Mouse (Mus musculus): Measurements from ENCODE around the gene Psmd8. TPM values are rescaled to one million over a fixed set of nuclear protein-coding genes. Genes with fewer than 3 reads are reported as not detected.

Gene Psmd8
- total RNA-seq, 2 experiments from 2014 or later: 180 to 223 TPM

DNA sequence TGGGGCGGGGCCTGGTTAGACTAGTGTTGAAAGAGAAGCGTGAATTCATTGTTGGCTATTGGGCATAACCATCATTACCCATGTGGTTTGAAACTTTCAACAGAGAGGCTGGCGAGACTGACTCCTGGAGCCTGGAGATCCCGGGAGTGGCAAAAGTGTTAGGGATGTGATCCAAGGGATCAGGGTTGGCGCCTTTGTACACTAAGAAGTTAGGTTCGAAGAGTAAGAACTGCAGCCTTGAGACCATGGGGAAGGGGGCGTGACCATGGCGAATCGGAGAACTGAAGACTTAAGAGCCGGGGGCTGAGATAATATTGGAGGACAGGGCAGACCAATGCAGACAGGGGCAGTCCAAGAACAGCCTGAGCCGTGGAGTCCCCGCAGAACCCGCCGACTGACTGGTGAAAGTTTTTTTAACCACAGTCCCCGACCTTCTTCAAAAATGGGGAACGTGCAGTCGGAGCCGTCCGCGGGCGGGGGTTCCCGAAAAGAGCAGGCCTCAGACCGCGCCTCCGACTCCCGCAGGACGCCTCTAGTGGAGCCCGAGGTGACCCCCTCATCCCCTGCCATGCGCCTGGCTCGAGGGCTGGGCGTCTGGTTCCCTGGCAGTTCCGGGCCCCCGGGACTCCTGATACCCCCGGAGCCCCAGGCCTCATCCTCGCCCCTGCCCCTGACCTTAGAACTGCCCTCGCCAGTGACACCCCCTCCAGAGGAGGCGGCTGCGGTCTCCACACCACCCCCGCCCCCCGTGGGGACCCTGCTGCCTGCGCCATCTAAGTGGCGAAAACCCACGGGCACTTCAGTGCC lies 9.5 kb downstream of the Psmd8 start:
- peak in 1 of 2 experiments; percentile 18 for DNase-seq (ENCODE audit: low spot score in 2 of 2)

DNA sequence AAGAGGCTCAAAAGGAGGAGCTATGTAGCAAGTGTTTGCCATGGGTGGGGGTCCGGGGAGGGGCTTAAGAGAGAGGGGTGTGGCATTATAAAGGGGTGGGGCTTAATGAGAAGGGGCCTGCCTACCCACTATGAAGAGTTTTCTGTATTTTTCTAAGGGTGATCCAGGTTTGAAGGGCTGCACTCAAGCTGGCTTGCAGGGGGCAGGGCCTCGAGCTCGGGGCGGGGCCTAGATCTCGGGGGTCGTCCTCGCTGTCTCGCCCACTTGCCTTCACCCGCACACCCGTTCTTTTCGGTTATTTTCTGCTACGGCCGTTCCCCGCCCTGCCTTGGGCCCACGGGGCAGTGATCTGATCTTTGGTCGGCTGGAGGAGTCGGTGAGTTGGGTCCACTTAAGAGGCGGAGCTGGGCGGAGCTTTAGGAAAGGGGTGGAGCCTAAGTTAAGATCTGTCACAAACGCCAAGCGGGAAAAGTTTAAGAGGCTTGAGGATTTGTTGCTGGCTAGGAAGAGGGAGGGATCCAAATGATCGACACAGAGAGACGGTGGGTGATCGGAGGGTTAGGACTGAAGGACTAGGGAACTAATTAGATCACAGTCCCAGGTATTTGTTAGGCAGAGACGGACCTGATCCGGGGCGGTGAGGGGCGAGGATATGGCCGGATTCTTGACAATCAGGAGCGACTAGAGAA lies 10.3 kb downstream of the Psmd8 start, which contains the start of the genes Ggn and Spred3:
Ggn (plus strand) TSS at position 145 of the 689 bp plus-strand sequence.
Spred3 (minus strand) TSS at position 346 of the 689 bp plus-strand sequence.
- peak; percentile 73 to 74 for DNase-seq (ENCODE audit: low spot score in 2 of 2)

DNA sequence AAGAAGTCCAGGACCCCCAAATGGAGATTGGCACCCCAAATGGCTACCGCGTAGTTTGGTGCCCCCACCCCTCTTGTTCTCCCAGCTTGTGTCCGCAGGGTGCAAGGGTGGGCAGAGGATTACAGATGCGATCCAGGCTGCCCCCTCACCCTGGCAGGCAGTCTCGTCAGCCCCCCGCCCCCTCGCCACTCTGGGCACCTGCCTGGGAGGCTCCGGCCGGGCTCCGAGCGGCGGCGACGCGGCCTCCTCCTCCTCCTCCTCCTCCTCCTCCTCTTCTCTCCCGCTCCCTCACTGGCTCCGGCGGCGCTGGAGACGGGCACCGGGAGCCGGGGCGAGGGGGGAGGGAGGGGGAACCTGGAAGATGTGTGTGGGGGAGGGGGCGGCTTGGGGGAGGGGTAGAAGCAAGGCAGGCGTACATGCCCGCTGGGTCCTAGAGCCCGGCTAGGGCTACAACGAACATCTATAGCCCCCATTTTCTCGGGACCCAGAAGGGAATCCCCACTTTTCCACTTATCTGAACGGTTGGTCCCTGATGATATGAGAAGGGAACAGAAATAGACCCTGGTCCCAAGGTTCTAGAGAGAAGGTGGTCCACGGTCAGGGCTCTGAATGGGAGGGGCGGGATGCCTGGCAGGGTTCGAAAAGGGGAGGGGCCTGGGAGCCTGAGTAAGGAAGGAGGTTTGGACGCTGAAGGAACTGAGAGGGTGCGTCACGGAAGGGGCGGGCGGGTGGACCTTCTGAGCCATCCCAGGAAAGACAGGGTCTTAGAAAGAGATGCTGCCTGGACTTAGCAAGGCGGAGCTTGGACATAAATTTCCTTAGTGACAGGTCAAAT lies 11.1 kb downstream of the Psmd8 start:
- peak; percentile 66 to 75 for DNase-seq (ENCODE audit: low spot score in 2 of 2)

DNA sequence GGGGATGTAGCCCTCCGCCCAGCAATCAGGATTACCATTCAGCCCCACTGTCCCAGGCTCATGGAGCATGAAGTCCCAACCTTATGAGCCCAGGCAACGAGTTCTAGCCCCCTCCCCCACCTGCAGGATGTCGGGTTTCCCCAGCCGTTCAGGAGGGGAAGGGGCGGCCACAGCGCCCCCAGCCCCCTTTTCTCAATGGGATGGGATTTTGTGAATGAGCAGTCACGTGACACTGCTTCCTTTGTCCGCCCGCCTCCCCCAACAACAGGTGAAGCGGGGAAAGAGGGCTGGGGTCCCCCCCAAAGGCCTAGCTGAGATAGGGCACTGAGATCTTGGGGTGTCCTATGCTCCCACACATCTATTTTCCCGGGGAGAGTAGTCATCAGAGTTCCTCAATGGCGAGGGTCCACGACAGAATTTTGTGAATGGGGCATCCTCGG lies 11.7 kb downstream of the Psmd8 start:
- no peak for DNase-seq (ENCODE audit: low spot score in 2 of 2)

DNA sequence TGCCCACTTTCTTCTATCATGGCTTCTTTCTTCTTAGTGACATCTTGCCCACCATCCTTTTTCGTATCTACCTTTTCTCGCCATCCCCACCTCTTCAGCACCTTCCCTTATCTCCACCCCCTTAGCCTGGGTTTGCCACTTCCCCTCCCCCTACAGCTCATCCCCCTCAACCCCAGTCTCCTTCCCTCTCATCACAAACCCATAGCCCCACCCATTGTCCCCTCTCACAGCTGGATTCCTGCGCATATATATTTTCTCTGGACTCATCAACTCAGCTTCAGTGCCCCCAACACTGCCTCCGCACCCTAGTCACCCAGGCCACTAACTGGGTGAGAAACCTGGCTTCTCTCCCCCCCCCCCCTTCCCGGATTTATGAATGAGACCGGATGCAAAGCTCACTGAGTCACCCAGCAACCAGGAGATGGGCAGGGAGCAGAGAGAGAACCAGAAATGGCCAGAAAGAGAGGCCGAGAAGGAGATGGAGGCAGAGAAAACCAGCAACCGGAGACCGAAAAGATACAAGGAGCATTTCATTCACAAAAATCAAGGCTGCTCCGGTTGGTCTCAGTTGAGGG lies 12.3 kb downstream of the Psmd8 start:
- no peak for DNase-seq (ENCODE audit: low spot score in 2 of 2)

DNA sequence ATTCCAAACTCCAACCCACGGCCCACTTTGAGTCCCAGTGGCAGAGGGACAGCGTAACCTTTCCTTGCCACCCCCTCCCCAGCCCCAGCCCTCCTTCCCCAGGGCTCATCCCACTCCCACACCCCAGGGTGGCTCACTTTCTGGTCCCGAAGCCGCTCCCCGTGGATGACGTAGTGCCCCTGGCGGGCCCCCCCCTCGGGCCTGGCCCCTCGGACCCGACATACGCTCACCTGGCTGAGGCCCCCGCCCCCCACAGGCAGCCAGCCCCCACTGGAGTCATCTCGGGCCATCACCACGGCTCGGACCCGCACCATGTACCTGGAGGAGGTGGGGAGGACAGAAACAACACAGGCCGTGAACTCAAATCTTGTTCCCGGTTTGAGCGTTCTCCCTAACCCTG lies 12.8 kb downstream of the Psmd8 start:
- no peak for DNase-seq (ENCODE audit: low spot score in 2 of 2)

DNA sequence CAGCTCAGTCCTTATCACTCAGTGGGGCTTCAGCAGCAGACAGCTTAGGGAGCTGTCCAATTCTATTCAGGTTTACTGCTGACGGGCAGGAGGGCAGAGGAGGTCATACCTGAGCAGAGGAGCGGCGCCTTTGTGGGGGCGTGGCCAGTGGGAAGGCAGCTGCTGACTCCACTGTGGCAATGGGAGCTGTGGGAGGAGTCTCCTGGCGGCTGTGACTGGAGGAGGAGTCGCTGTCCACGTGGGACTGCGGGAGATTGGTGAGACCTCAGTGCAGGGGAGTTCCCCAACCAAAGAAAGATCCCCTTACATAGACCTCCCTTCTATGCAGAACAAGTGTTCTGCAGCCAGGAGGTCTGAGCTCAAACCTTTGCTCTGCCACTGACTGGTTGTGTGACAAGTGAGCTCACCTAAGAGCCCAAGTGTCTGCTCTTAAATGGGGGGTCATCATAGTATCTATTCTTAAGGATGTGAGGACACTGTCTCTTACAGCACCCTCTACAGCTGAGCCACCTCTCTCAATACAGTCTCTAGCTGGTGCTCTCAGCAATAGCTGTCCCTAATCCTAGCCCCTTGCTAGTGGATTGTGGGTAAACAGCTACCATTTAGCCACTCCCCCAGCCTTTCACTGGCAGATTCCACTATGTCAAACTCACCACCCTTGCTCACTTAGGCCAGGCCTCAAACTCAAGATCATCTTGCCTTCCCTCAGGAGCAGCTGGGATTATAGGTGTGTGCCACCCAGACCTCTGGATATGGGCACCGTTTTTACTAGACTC lies 17.6 kb downstream of the Psmd8 start:
- no peak for DNase-seq (ENCODE audit: low spot score in 2 of 2)

DNA sequence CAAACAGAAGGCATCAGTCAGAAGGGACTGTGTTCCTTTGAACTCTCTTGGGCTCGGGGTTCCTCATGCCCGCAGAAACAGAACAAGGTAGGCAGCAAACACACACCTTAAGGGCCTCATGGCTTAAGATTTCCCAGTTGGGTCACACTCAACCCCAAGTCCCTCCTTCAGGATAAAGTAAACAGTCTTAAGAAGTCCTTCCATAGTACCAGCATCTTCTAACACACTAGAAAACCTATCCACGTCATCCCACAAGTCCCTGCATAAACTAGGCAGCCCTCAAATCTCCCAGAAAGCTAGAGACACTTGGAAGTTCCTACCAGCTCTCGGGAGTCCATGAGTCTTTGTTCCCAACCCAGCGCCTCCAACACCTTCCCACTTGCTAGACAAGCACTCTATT lies 18.2 kb downstream of the Psmd8 start:
- no peak for DNase-seq (ENCODE audit: low spot score in 2 of 2)

DNA sequence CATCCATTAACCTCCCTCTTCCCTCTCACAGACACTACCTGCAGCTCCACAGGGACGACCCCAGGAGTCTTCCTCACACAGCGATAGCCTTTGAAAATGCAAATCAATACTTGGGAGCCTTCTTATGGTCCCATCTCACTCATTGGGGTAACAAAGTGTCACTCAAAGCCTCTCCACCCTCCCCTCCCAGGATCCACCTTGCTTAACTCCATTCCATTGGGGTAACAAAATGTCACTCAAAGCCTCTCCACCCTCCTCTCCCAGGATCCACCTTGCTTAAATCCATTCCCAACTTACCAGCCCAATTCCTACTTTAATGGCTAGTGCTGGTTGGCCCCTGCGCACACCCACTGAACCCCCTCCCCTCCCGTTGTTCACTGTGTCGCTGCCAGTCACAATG lies 22.2 kb downstream of the Psmd8 start:
- DNase-seq (ENCODE audit: low spot score in 2 of 2): no peak

DNA sequence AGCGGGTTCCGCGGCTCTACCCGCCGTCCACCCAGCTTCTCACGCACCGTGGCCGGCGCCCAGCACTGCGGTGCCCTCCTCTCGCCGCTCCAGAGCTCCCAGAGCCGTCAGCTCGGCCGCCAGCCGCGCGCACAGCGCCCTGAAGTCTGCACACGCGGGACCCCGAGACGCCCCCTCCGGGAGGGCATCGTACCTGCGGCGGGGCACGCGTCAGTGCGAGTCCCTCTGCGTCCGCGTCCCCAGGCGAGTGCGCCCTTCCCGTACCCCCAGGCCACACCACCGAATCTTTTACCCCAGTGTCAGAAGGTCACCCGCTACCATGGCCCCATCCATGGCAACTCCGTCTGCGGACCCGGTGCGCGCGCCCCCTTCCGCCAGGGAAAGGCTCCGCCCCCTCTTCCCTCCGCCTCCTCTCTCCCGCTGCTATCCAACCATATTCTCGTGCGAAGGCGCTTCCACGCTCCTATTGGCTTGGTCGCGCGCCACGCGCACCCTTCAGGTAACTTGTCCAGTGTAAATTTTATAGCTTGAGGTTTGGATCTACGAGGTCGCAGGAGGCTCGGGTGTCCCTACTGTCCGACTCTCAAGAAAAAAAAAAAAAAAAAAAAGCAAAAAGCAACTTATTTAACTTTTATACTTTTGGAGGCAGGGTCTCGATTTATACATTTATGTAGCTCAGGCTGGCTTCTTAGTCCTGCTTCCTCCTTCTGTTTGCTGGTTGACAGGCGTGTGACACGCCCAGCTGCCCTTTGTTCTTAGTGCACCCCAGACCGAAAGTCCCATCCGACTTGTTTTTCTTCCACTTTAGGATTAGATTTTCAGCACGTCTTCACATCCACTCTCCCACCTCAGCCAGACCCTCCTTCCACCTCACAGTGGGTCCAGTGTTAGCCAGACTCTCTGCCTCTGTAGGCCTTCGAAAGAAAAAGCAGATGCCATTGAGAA lies 24.4 kb downstream of the Psmd8 start, which contains the start of gene Fam98c:
Fam98c (minus strand) TSS at position 397 of the 945 bp plus-strand sequence.
- peak; percentile 76 for DNase-seq (ENCODE audit: low spot score in 2 of 2)

DNA sequence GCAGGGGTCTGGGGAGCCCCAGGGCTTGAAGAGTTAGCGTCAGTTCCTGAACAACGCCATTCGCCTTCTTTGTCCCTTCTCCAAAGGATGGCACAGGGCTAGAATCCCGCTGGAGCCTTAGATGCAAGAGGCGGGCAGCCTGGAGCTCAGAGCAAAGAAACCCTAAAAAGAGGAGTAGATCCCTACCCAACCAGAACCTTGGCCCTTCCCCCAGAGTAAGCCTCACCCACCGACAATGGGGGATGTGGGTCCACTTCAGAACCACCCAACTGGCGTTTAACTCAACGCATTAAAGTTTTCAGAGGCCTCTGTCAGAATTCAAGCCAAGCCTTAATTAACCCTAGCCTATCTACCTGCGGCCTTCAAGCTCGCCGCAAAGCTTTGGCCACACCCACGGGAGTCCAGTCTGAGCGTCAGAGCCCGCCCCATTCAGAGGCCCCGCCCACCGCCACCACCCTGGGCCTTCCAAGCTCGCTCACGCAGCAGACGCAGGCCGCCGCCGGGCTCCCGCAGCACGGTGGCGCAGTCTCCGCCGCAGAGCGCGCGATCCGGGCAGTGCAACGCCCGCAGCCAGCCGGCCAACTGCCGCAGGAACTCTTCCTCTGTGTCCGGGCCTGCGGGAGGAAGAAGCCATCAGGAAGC lies 25.2 kb downstream of the Psmd8 start:
- peak; percentile 86 to 90 for DNase-seq (ENCODE audit: low spot score in 2 of 2)

DNA sequence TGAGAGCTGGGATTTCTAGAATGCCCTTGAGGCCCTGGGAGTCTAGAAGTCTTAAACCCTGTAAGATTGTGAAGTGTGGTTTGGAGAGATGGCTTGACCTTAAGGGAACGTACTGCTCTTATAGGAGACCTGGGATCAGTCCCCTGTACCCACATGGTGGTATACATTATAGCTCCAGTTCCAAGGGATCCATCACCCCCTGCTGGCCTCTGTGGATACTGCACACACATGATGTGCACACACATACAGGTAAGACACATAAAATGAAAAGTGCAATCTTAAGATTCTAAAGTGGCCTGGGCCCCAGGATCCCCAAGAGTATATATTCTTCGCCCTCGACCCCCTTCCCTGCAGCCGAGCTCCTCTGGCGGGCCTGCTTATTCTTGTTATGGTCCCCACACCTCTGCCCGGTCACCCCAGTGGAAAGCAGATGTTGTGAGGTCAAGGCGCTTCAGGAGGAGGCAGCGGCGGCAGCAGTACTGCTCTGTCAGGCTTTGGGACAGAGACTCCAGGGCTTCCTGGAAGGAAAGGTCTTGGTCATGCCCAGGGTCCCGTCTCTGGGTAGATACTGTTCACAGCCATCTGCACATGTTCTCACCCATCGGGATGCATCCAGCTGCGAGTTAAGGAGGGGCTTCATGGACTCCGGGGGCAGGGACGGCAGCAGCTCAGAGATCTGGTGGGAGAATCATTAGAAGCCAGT lies 26.3 kb downstream of the Psmd8 start:
- no peak for DNase-seq (ENCODE audit: low spot score in 2 of 2)

DNA sequence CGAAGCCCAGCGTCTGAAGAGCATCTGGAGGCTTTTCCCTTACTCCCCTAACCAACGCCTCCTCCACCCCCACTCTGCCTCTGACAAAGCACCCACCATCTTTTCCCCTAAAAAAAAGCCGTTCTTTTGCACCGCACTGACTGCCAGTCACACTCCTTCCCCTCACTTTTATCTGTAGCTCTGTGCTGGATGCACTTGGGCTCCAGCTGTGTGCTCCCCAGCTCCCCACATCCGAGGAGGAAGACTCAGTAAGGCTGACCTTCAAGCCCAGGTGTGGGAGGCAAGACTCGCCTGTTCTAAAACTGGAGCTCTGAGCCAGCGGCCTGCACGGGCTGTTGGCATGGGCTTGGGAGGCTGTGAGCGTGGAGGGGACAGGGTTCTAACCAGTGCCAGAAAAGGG lies 29.0 kb downstream of the Psmd8 start:
- no peak for DNase-seq (ENCODE audit: low spot score in 2 of 2)

DNA sequence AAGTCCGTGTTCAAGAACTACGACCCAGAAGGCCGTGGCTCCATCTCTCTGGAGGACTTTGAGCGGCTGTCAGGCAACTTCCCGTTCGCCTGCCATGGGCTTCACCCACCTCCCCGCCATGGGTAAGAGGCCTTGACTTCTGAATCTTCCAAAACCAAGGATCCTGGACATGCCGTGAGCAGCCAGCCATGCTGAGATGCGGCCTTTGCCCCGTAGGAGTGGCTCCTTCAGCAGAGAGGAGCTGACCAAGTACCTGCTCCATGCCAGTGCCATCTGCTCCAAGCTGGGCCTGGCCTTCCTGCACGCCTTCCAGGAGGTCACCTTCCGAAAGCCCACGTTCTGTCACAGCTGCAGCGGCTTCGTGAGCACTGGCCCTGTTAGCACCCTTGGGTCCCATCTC lies 31.7 kb downstream of the Psmd8 start:
- DNase-seq (ENCODE audit: low spot score in 2 of 2): no peak

DNA sequence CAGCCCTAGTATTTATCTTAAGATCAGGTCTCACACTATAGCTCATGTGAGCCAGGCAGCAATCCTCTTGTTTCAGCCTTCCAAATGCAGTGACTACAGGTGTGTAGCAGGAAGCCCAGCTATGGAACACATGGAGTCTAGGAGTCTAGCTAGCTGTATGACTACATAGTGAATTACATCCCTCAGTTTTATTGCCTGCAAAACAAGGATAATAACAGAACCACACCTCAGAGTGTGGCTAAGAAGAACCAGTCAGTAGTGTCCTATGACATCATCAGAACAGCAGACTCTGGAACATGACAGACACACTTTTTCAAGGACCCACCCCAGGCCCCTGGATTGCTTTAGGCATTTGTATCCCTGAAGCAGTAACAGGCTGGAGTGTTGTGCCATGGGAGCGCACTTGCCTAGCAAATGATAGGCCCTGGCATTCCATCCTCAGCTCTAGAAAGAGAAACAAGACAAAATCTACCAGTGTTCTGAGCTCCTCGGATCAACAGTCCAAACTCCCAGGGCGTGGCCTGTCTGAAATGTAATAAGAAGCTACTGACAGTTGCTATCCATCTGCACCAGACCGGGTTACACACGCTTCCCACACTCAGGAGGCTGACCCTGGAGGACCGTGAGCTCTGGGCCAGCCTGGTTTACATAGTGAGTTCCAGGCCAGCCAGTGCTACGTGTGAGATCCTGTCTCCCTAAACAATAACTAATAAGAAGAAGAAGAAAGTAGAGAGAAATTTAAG lies 33.7 kb downstream of the Psmd8 start:
- DNase-seq (ENCODE audit: low spot score in 2 of 2): no peak

DNA sequence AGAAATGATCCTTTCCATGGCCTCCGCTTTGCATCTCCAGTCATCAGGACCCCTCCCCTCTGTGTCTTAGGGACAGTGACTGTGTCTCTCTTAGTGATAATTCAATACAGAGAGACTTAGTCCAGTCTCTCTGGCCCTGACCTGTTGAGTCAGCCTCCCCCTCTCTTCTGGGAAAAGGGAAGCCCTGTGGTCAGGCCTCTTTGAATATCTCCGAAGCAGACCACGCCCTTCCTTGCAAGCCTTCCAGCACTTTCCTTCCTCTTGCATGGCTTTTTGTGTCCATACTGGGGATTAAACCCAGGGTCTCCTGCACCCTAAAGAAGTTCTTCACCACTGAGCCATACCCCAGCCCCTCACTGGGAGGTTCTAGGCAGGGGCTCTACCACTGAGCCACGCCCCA lies 36.5 kb downstream of the Psmd8 start:
- no peak for DNase-seq (ENCODE audit: low spot score in 2 of 2)

DNA sequence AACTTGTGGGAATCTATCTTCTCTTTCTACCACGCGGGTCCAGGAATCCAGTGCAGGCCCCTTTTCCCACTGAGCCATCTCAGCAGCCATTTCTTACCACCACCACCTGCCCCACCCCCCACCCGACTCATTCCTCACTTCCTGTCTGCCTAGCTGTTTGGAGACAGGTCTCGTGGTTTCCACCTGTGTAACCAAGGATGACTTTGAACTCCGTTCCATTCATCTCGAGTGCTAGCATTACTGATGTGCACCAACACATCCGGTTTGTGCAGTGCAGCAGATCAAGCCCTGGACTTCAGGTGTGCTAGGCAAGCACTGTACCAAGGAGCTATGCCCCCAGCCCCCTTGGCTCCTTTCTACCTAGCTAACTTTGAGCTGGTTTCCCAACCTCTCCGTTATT lies 39.1 kb downstream of the Psmd8 start:
- DNase-seq (ENCODE audit: low spot score in 2 of 2): no peak
